Mouse (Mus musculus) spleen, adult 2 months (tissue): ENCODE data around the gene Cacna1h. TPM values are rescaled to one million over a fixed set of nuclear protein-coding genes. Genes with fewer than 3 reads are reported as not detected.

Source experiments
- DNase-seq, 2 experiments: peaks; one replicate each; pipeline versions ENCODE4 v3.0.0 to v3.0.0-alpha.2; 2012 to 2021; ENCODE audit warnings: low spot score in 2 of 2, low read depth in 1 of 2
- H3K27ac ChIP-seq: fragments of 200-500 bp; 2 replicates; pipeline ENCODE4 v1.5.1; 2012; ENCODE audit warnings: low read length, inconsistent platforms; ENCODE audit not compliant: insufficient read depth
- H3K27me3 ChIP-seq: fragments of 200-500 bp; 2 replicates; pipeline ENCODE4 v1.6.1; 2012; ENCODE audit warnings: mild to moderate bottlenecking, moderate library complexity, low read length, inconsistent platforms; ENCODE audit not compliant: control insufficient read depth, insufficient read depth
- H3K36me3 ChIP-seq: fragments of 200-500 bp; 2 replicates; pipeline ENCODE4 v1.6.1; 2012; ENCODE audit warnings: mild to moderate bottlenecking, low read length, inconsistent platforms; ENCODE audit not compliant: control insufficient read depth, insufficient read depth
- H3K4me1 ChIP-seq: fragments of 200-500 bp; 2 replicates; pipeline ENCODE4 v1.6.1; 2011; ENCODE audit warnings: inconsistent platforms; ENCODE audit not compliant: control insufficient read depth, insufficient read depth, insufficient read length
- H3K4me3 ChIP-seq: fragments of 200-500 bp; 2 replicates; pipeline ENCODE4 v1.5.1; 2011; ENCODE audit warnings: mild to moderate bottlenecking, inconsistent platforms; ENCODE audit not compliant: insufficient read depth, insufficient read length; ENCODE audit errors: extremely low read depth
- CTCF ChIP-seq: fragments of 200-500 bp; IDR thresholded peaks from 2 replicates; pipeline ENCODE4 v1.5.1; 2011; ENCODE audit warnings: mild to moderate bottlenecking, inconsistent platforms; ENCODE audit not compliant: insufficient read depth, insufficient read length, insufficient replicate concordance; ENCODE audit errors: extremely low read depth
- POLR2A ChIP-seq: fragments of 200-500 bp; IDR thresholded peaks from 2 replicates; pipeline ENCODE4 v1.6.1; 2011; ENCODE audit warnings: low read depth, low read length, inconsistent platforms
- WGBS: fragments of 180-500 bp; shearing (Covaris S2); methylation state at CpG from one replicate; pipeline ENCODE4 v1.1.7; 2018; 5-methylcytosine and 5-hydroxymethylcytosine counted together
- polyA plus RNA-seq: library from polyadenylated mRNA; depleted of rRNA; stranded (reverse); fragments of >200 nt; gene quantifications from 2 replicates; pipeline ENCODE4 v1.2.3, GENCODE M21; 2012

Cacna1h gene
- polyA plus RNA-seq, 1 experiment = 11.6 TPM

- 75% methylated on average over 4 of the region's 4 CpGs for WGBS
- Histone ChIP-seq H3K36me3 (no peaks in the 10 kb centered on the region), H3K4me1 (no peaks in the 10 kb centered on the region), H3K27me3 (no peaks in the 10 kb centered on the region), H3K4me3 (no peak overlapping the region), H3K27ac (no peak overlapping the region)
- TF ChIP-seq POLR2A (no peak), CTCF (no peak)
- DNase-seq = no peak
Measured at GRCm38 (mm10) chr17:25463326-25463945, 29.9 kb upstream of the Cacna1h start.

DNA sequence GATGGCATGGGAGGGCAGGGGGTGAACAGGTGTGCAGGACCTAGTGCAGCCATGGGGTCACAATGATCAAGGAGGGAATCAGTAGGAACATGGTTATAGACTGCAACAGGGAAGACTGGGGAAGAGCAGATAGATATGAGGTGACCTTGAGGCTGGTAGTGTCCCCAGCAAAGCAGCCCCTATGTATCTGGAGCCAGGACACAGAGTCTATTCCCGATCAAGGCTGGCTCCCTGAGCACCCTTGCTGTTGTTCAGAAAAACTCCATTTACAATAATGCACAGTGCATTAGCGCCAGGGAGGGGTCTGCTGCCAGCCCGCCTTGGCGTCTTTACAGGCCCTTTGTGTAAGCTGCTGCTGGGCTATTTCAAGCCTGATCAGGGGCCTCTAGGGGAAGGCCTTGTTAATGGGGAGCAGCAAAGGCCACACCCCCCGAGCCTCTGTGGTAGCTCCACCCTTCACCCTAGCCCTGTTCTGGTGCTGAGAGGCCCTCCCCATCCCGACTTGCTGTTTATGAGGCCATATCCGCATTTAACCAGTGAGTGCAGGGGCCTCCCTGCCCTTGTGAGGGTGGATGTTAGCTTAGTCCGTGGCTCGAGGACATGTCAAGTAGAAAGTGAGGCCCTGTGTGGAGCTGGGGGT is 28.8 kb upstream of the Cacna1h start:
- 34% methylated on average over 9 of the region's 9 CpGs for WGBS
- Histone ChIP-seq H3K27ac (no peak overlapping the region), H3K4me1 (no peaks in the 10 kb centered on the region), H3K36me3 (no peaks in the 10 kb centered on the region), H3K4me3 (no peak overlapping the region), H3K27me3 (no peaks in the 10 kb centered on the region)
- no peak for DNase-seq
- TF ChIP-seq CTCF (no peak), POLR2A (no peak)

DNA sequence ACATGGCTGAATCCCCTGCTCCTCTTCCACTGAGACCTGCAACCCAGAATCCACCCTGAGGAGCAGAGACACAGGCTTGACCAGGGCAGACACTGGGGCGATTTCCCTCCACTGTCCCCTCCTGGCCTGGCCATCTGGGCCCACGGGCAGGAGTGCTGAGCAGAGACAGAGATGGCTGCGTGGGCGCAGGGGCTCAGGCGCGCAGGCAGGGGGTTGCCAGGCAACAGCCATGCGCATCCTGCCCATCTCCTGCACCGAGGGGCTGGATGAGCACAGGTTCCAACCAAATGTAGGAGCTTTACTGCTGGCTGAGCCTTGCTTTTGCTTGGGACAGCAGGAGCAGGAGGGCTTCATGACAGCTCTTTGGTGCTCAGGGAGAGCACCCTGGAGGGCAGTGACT is 23.0 kb upstream of the Cacna1h start:
- TF ChIP-seq POLR2A (no peak), CTCF (no peak)
- Histone ChIP-seq H3K4me1 (no peaks in the 10 kb centered on the region), H3K27ac (no peak overlapping the region), H3K36me3 (no peaks in the 10 kb centered on the region), H3K4me3 (no peak overlapping the region), H3K27me3 (no peaks in the 10 kb centered on the region)
- WGBS = 66% methylated on average over 8 of the region's 8 CpGs
- DNase-seq = no peak

GRCm38 (mm10) chr17:25454272-25454671 is 20.7 kb upstream of the Cacna1h start, which contains the start of gene Tekt4:
Gene Tekt4 (plus strand): TSS chr17:25454615.
- WGBS = 50% methylated on average over 2 of the region's 2 CpGs

GRCm38 (mm10) chr17:25452246-25452965 is 18.8 kb upstream of the Cacna1h start:
- Histone ChIP-seq H3K4me1 (no peaks in the 10 kb centered on the region), H3K27ac (no peak overlapping the region), H3K36me3 (no peaks in the 10 kb centered on the region), H3K4me3 (no peak overlapping the region), H3K27me3 (no peaks in the 10 kb centered on the region; the same call in 1 of the 2 replicates)
- DNase-seq = no peak
- WGBS = 86% methylated on average over 5 of the region's 5 CpGs
- no peak for TF ChIP-seq CTCF
- no peak for TF ChIP-seq POLR2A

More at GRCm38 (mm10) chr17:25454272-25454671, 20.7 kb upstream of the Cacna1h start, which contains the start of gene Tekt4:
- Histone ChIP-seq H3K36me3 (no peaks in the 10 kb centered on the region), H3K27me3 (no peaks in the 10 kb centered on the region), H3K27ac (no peak within 1 kb of the TSS), H3K4me3 (no peak within 1 kb of the TSS), H3K4me1 (no peaks in the 10 kb centered on the region)
- TF ChIP-seq CTCF = no peak
- no peak for TF ChIP-seq POLR2A
- DNase-seq = no peak

- no peaks in the 10 kb centered on the region for H3K36me3 ChIP-seq
- 65% methylated on average over 4 of the region's 4 CpGs for WGBS
- no peak for DNase-seq
- H3K4me3 ChIP-seq = no peak overlapping the region
- no peak for TF ChIP-seq CTCF
- no peak for TF ChIP-seq POLR2A
- no peaks in the 10 kb centered on the region; the same call in 1 of the 2 replicates for H3K27me3 ChIP-seq
- no peaks in the 10 kb centered on the region for H3K4me1 ChIP-seq
- no peak overlapping the region for H3K27ac ChIP-seq
Measured at GRCm38 (mm10) chr17:25450329-25450728, 16.7 kb upstream of the Cacna1h start.

DNA sequence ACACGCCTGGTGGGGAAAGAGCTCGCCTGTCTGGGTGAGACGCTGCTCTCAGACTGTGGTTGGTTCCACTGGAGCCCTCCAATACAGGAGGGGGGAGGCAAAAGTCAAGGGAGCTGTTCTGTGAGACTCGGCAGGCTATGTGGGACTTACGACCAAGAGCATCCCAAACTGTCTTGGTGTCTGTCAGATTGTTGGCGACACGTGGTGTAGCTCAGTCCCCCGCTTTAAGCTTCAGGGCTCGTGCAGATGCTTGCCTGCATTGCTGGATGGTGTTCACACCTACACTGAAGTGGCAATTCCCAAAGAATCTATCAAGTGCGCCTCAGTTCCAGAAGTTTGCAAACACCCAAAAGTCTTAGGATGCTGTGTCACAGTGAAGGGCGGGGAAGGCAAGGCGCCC is 14.3 kb upstream of the Cacna1h start:
- TF ChIP-seq CTCF (no peak), POLR2A (no peak)

More for the DNA sequence above, 14.3 kb upstream of the Cacna1h start:
- Histone ChIP-seq H3K4me3 (no peak overlapping the region), H3K36me3 (no peaks in the 10 kb centered on the region), H3K27me3 (no peaks in the 10 kb centered on the region; the same call in 1 of the 2 replicates), H3K4me1 (peaks cover 9% of the 10 kb centered on the region; the same call in 1 of the 2 replicates), H3K27ac (no peak overlapping the region)
- no peak for DNase-seq
- WGBS = 79% methylated on average over 12 of the region's 12 CpGs
